Mouse (Mus musculus) stomach, postnatal 0 days (tissue): ENCODE measurements at regions not wholly inside any gene's neighbourhood (a gene's known extent, or its start where the extent isn't known, plus 50 kb on each side); places are given as distances from the start of the nearest gene placed in this dataset. TPM values are rescaled to one million over a fixed set of nuclear protein-coding genes. Genes with fewer than 3 reads are reported as not detected.

ENCODE experiments used
- ATAC-seq: fragments of 200-750 bp; cut with Nextera tagmentation; 2 replicates; pipeline ENCODE4 v1.8.0; 2017; ENCODE audit not compliant: low FRiP score, low TSS enrichment
- DNase-seq: peaks from one replicate; pipeline ENCODE4 v3.0.0-alpha.2; 2016; ENCODE audit warnings: low spot score
- H3K27ac ChIP-seq: fragments of 300-500 bp; sonication (generic); replicated peaks from 2 replicates; pipeline ENCODE4 v1.5.1; 2014; ENCODE audit warnings: mild to moderate bottlenecking, control low read depth
- H3K27me3 ChIP-seq: fragments of 300-500 bp; sonication (generic); 2 replicates; pipeline ENCODE4 v1.6.1; 2014; ENCODE audit warnings: low read length; ENCODE audit not compliant: control insufficient read depth, insufficient read depth
- H3K36me3 ChIP-seq: fragments of 300-500 bp; sonication (generic); 2 replicates; pipeline ENCODE4 v1.6.1; 2014; ENCODE audit warnings: low read length, mixed read lengths; ENCODE audit not compliant: control insufficient read depth, insufficient read depth
- H3K4me1 ChIP-seq: fragments of 300-500 bp; sonication (generic); replicated peaks from 2 replicates; pipeline ENCODE4 v1.6.1; 2014; ENCODE audit warnings: antibody characterized with exemption; ENCODE audit not compliant: control insufficient read depth, insufficient read depth
- H3K4me2 ChIP-seq: fragments of 300-500 bp; sonication (generic); replicated peaks from 2 replicates; pipeline ENCODE4 v1.6.1; 2014; ENCODE audit warnings: low read depth, mild to moderate bottlenecking, control low read depth, moderate library complexity
- H3K4me3 ChIP-seq: fragments of 300-500 bp; sonication (generic); 2 replicates; pipeline ENCODE4 v1.5.1; 2014; ENCODE audit warnings: low read depth, low read length, control low read depth
- H3K9ac ChIP-seq: fragments of 300-500 bp; sonication (generic); 2 replicates; pipeline ENCODE4 v1.6.1; 2014; ENCODE audit warnings: mild to moderate bottlenecking, low read length, control low read depth, mixed read lengths
- H3K9me3 ChIP-seq: fragments of 300-500 bp; sonication (generic); 2 replicates; pipeline ENCODE4 v1.6.1; 2016; ENCODE audit warnings: low read length; ENCODE audit not compliant: control insufficient read depth
- CTCF ChIP-seq: IDR thresholded peaks from 2 replicates; pipeline ENCODE4 v1.5.1; 2016; ENCODE audit warnings: antibody characterized with exemption, low read depth, mild to moderate bottlenecking, moderate library complexity
- EP300 ChIP-seq: optimal IDR thresholded peaks from 2 replicates; pipeline ENCODE3; 2016; ENCODE audit warnings: antibody characterized with exemption
- WGBS: fragments of 180-500 bp; shearing (Covaris S2); extraction: QIAGEN DNeasy Blood & Tissue Kit; methylation state at CpG from one replicate; pipeline ENCODE4 v1.1.7; 2014; 5-methylcytosine and 5-hydroxymethylcytosine counted together
- microRNA-seq: library from miRNA; unstranded; fragments of <30 nt; microRNA quantifications from one replicate; pipeline ENCODE4, GENCODE M21; 2016

DNA sequence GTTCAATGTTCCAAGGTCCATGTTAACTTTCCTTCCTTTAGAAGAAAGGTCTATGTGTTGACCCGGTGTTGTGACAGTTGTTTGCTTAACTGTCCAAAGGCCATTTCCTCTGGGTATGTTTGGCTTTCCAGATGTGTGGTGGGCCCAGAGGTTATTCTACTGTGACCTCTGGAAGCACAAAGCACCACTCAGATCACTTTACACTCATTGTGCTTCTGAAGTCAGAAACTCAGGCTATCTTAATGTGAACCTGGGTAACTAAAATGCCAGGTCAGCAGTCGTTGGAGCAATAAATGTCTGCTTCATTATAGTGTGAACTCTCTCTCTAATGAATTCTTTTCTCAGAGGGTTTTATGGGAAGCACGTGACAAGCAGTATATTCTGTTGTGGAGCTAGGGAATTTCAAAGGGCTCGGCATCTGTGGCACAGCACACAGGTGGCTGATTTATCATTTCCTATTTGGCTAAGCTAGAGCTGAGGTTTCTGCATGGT, 68.5 kb upstream of the Klf12 start:
- ATAC-seq: no peak
- no peak for TF ChIP-seq EP300
- no peak for TF ChIP-seq CTCF
- Histone ChIP-seq H3K9me3 (no peaks in the 10 kb centered on the region), H3K4me3 (no peak overlapping the region), H3K36me3 (no peaks in the 10 kb centered on the region), H3K27ac (no peak overlapping the region), H3K9ac (no peak overlapping the region), H3K4me2 (no peak overlapping the region), H3K27me3 (no peaks in the 10 kb centered on the region), H3K4me1 (no peaks in the 10 kb centered on the region)
- no peak for DNase-seq
- 21% methylated on average over 4 of the region's 4 CpGs for WGBS

DNA sequence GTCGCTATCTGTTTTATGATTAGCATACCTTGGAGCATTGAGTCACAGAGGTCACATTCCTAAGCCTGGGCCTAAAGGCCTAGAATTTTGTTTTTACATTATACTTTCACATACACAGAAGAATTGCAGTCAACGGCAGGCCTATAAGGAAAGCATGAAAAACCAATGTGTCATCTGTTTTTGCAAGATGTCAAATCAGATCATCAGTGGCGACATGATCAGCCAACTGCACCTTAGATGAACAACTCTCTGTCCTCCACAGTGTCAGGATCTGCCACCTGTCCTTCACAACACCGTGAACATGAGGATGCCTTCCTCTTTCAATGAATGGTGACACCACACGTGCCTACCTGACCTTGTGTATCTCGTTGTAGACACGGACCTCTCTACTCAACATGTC, 66.5 kb upstream of the Klf12 start:
- no peak overlapping the region for H3K4me3 ChIP-seq
- WGBS: 92% methylated on average over 7 of the region's 7 CpGs
- H3K9ac ChIP-seq: no peak overlapping the region
- ATAC-seq (no peak), DNase-seq (no peak)
- H3K4me2 ChIP-seq: no peak overlapping the region
- no peaks in the 10 kb centered on the region for H3K36me3 ChIP-seq
- H3K27ac ChIP-seq: no peak overlapping the region
- H3K9me3 ChIP-seq: no peaks in the 10 kb centered on the region
- H3K4me1 ChIP-seq: no peaks in the 10 kb centered on the region
- no peaks in the 10 kb centered on the region for H3K27me3 ChIP-seq
- no peak for TF ChIP-seq CTCF
- TF ChIP-seq EP300: no peak

DNA sequence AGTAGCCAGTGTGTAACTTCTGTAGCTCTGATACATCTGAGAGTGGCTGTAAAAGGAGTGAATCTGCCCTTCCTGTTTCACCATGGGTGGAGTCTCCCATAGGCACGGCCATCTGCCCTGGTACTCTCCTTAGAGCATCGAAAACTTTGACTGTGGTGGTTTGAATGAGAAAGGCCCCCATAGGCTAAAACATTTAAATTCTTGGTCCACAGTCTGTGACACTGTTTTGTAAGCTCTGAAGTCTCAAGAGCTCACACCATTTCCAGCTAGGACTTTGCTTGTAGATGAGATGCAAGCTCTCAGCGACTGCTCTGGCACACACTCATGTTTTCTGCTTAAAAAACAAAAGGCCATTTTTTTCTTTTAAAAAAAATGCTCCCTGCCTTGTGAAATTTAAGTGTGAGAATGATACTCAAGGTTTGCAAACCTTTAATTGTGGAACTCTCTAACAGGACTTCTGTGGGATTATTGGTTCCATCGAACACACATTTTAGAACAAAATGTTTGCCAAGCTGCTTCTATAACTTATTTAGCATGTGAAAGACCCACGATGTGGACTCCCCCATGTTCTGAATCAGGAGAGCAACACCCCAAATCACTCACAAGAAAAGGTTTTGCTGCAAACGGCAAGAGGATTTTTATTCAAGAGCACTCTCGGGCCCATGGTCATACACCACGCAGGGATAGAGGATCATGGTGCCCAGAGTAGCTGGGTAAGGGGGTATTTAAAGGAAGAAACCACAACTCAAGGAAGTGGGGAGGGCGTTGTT, 65.7 kb upstream of the Klf12 start:
- H3K4me2 ChIP-seq: no peak overlapping the region
- no peaks in the 10 kb centered on the region for H3K9me3 ChIP-seq
- H3K4me3 ChIP-seq: no peak overlapping the region
- no peaks in the 10 kb centered on the region for H3K27me3 ChIP-seq
- TF ChIP-seq EP300: no peak
- no peak for TF ChIP-seq CTCF
- ATAC-seq (no peak), DNase-seq (no peak)
- H3K36me3 ChIP-seq: no peaks in the 10 kb centered on the region
- no peak overlapping the region for H3K27ac ChIP-seq
- 88% methylated on average over 9 of the region's 9 CpGs for WGBS
- H3K4me1 ChIP-seq: no peaks in the 10 kb centered on the region
- H3K9ac ChIP-seq: no peak overlapping the region

DNA sequence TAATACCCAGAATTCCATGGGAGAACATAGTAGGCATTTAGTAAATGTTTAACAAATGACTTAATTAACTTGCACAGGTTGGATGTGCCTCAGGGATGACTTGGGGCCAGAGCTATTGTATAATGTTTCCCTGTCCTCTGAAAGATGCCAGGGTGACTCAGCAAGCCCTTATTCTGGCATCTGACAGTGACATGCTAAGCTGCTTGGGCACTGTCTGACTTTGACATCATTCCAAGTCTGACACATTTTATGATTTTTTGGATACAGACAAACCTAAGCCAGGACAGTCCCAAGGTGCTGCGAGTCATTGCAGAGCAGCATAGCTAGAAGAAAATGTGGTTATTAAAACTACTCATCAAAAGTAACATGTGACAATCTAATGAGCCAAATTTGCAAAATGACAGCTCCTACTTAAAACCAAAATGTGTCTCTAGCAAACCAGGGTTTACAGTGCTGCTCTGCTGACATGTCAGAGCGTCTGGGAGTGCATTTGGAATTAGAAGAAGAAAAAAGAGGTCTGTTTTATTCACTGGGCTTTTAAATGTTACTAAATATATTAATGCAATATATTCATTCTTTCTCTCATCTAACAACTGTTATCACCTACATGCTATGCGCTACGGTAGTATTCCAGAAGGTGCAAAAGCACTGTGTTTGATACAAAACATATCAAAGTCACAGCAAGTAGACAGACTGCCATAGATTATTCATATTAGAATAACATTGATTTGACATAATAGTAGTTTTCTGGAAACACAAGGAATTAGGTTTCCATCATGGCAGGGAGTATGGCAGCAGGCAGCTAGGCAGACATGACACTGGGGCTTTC, 64.1 kb upstream of the Klf12 start:
- Histone ChIP-seq H3K4me3 (no peak overlapping the region), H3K36me3 (no peaks in the 10 kb centered on the region), H3K4me1 (no peaks in the 10 kb centered on the region), H3K9me3 (no peaks in the 10 kb centered on the region), H3K9ac (no peak overlapping the region), H3K27me3 (no peaks in the 10 kb centered on the region), H3K27ac (no peak overlapping the region), H3K4me2 (no peak overlapping the region)
- no peak for ATAC-seq
- WGBS: 87% methylated on average over 4 of the region's 4 CpGs
- DNase-seq: no peak
- TF ChIP-seq EP300 (no peak), CTCF (no peak)

- TF ChIP-seq EP300: no peak
- TF ChIP-seq CTCF: no peak
- Histone ChIP-seq H3K9me3 (no peaks in the 10 kb centered on the region), H3K27me3 (no peaks in the 10 kb centered on the region), H3K4me3 (no peak overlapping the region), H3K27ac (no peak overlapping the region), H3K36me3 (no peaks in the 10 kb centered on the region), H3K9ac (no peak overlapping the region), H3K4me2 (no peak overlapping the region), H3K4me1 (no peaks in the 10 kb centered on the region)
- DNase-seq (no peak), ATAC-seq (no peak)
- WGBS: 77% methylated on average over 4 of the region's 4 CpGs
Measured at GRCm38 (mm10) chr14:100336926-100337325, 52.4 kb upstream of the Klf12 start.

Small RNA genes in the stretch of these regions (microRNA-seq; reads per million reads assigned to microRNA genes)
- gene Gm22401: not detected
